ENCODE assay signal across 22 mouse cellular contexts in genomic region chr1:21896067-21896719, GRCm38 (mm10).
DNase-seq lines count a peak whose midpoint lies in the region; ATAC-seq and TF ChIP-seq lines count a peak whose summit lies in the region.
"Had no signal": no experiment of that assay in that cellular context is flagged by ENCODE, and none has a peak within 500 bp of the region (broad histone marks: within the 10 kb centered on the region; RNA-seq: fewer than 3 reads in every experiment).

No protein-coding gene starts in this region.

- TF ChIP-seq CTCF in heart, adult 2 months (IDR thresholded peaks at IDR 0.05), result no peak

- H3K9ac ChIP-seq in heart, embryonic 14.5 days (ENCODE audit: low read length), result no peak overlapping the region
- H3K9ac ChIP-seq in heart, adult 2 months (ENCODE audit: low read depth, low read length), result no peak overlapping the region
- no peak overlapping the region for H3K9ac ChIP-seq in liver, embryonic 11.5 days (ENCODE audit: low read depth, low read length)
- H3K9ac ChIP-seq: embryonic facial prominence, embryonic 15.5 days; heart, embryonic 15.5 days; hindbrain, embryonic 13.5 days had no signal

- peak overlapping the region; percentile 12; the same call in 1 of the 2 replicates for H3K4me2 ChIP-seq in heart, embryonic 14.5 days (ENCODE audit: low read length)
- H3K4me2 ChIP-seq in liver, embryonic 11.5 days, result no peak overlapping the region
- H3K4me2 ChIP-seq: embryonic facial prominence, embryonic 15.5 days; heart, embryonic 15.5 days; hindbrain, embryonic 13.5 days had no signal

- no peak overlapping the region for H3K27ac ChIP-seq in heart, embryonic 14.5 days (replicated peaks in 1 of 2; ENCODE audit: control insufficient read depth in 1 of 2, insufficient read depth in 1 of 2, low read depth in 2 of 2, low read length in 2 of 2)
- no peak overlapping the region for H3K27ac ChIP-seq in heart, adult 2 months
- H3K27ac ChIP-seq in liver, embryonic 11.5 days (ENCODE audit: low read depth, low read length), result no peak overlapping the region
- H3K27ac ChIP-seq: embryonic facial prominence, embryonic 15.5 days; forebrain, embryonic 10.5 days; heart, embryonic 15.5 days; hindbrain, embryonic 13.5 days; hindbrain, postnatal 0 days had no signal

- ATAC-seq in heart, embryonic 14.5 days (ENCODE audit: insufficient number of reproducible peaks, insufficient read depth, low FRiP score, low read depth), result no peak
- peak; percentile 80 for ATAC-seq in CD4-positive, CD25-positive, alpha-beta regulatory T cell, adult 4 months
- peak; percentile 73 for ATAC-seq in inflammation-experienced regulatory T-cells, adult 6 months
- ATAC-seq in liver, embryonic 11.5 days (replicated peaks; ENCODE audit: low FRiP score), result no peak
- ATAC-seq: forebrain, embryonic 14.5 days; hindbrain, postnatal 0 days; intestine, embryonic 16.5 days had no signal

- 13% methylated on average over 5 of the region's 5 CpGs for WGBS in heart, embryonic 14.5 days
- WGBS in heart, adult 2 months, result 24% methylated on average over 5 of the region's 5 CpGs
- 21% methylated on average over 5 of the region's 5 CpGs for WGBS in liver, embryonic 11.5 days

- TF ChIP-seq EP300 in heart, adult 2 months (IDR thresholded peaks at IDR 0.05; ENCODE audit: insufficient read depth, low read depth, low read length), result no peak

- H3K36me3 ChIP-seq in heart, embryonic 14.5 days (ENCODE audit: control insufficient read depth, insufficient read depth, low read length), result no peaks in the 10 kb centered on the region
- no peaks in the 10 kb centered on the region for H3K36me3 ChIP-seq in heart, adult 2 months (ENCODE audit: control insufficient read depth, insufficient read depth, low read length)
- H3K36me3 ChIP-seq in liver, embryonic 11.5 days (ENCODE audit: control insufficient read depth, insufficient read depth, low read length), result no peaks in the 10 kb centered on the region
- H3K36me3 ChIP-seq: embryonic facial prominence, embryonic 15.5 days; forebrain, embryonic 10.5 days; heart, embryonic 15.5 days; hindbrain, embryonic 13.5 days had no signal

- DNase-seq in heart, adult 2 months, result no peak
- DNase-seq in 416B (ENCODE audit: low read depth), result peak; percentile 22
- no peak for DNase-seq in liver, embryonic 11.5 days (ENCODE audit: low spot score)
- no peak for DNase-seq in cerebellum, postnatal 14 days
- DNase-seq: adrenal gland, postnatal 14 days; cerebellum, adult 11-12 months; cerebellum, adult 9-10 months; embryo, embryonic 11 days; gastrocnemius, postnatal 36 days; heart, adult 18-20 months; heart, postnatal 14 days had no signal

- H3K9me3 ChIP-seq in heart, embryonic 14.5 days (ENCODE audit: control insufficient read depth, low read length), result no peaks in the 10 kb centered on the region
- no peaks in the 10 kb centered on the region for H3K9me3 ChIP-seq in liver, embryonic 11.5 days (ENCODE audit: control insufficient read depth, low read length)
- H3K9me3 ChIP-seq: embryonic facial prominence, embryonic 15.5 days; forebrain, embryonic 10.5 days; heart, embryonic 15.5 days; hindbrain, embryonic 13.5 days had no signal

- TF ChIP-seq POLR2A in heart, adult 2 months (IDR thresholded peaks at IDR 0.05; ENCODE audit: insufficient read depth, low read depth, low read length), result no peak

- H3K4me1 ChIP-seq in heart, embryonic 14.5 days (ENCODE audit: control insufficient read depth in 2 of 2, insufficient read depth in 2 of 2, low read length in 2 of 2), result peaks cover 0 to 6% of the 10 kb centered on the region in 2 experiments; a peak in 2 of 4 replicates
- no peaks in the 10 kb centered on the region for H3K4me1 ChIP-seq in heart, adult 2 months (ENCODE audit: control insufficient read depth, insufficient read depth, low read length)
- H3K4me1 ChIP-seq in liver, embryonic 11.5 days (replicated peaks; ENCODE audit: control insufficient read depth, insufficient read depth, low read length), result no peaks in the 10 kb centered on the region
- H3K4me1 ChIP-seq: embryonic facial prominence, embryonic 15.5 days; forebrain, embryonic 10.5 days; hindbrain, embryonic 13.5 days had no signal

- intact Hi-C loops in heart, adult 2 months (cut with DNase I), result no loop called here

- H3K4me3 ChIP-seq in heart, embryonic 14.5 days (ENCODE audit: control insufficient read depth in 1 of 2, insufficient read depth in 1 of 2, low read depth in 1 of 2, low read length in 2 of 2), result no peak overlapping the region
- H3K4me3 ChIP-seq in heart, adult 2 months, result no peak overlapping the region
- no peak overlapping the region for H3K4me3 ChIP-seq in liver, embryonic 11.5 days (ENCODE audit: low read depth, low read length)
- H3K4me3 ChIP-seq: embryonic facial prominence, embryonic 15.5 days; erythroblast, embryonic 14.5 days; forebrain, embryonic 10.5 days; heart, embryonic 15.5 days; hindbrain, embryonic 13.5 days had no signal

- H3K79me2 ChIP-seq in heart, adult 2 months (replicated peaks; ENCODE audit: control insufficient read depth, insufficient read depth, low read length), result no peaks in the 10 kb centered on the region

- H3K27me3 ChIP-seq in heart, embryonic 14.5 days (ENCODE audit: control insufficient read depth, insufficient read depth, low read length), result no peaks in the 10 kb centered on the region
- H3K27me3 ChIP-seq in heart, adult 2 months (ENCODE audit: control insufficient read depth, insufficient read depth, low read length), result no peaks in the 10 kb centered on the region
- H3K27me3 ChIP-seq in liver, embryonic 11.5 days (replicated peaks; ENCODE audit: control insufficient read depth, insufficient read depth, low read length), result no peaks in the 10 kb centered on the region
- H3K27me3 ChIP-seq: embryonic facial prominence, embryonic 15.5 days; heart, embryonic 15.5 days; hindbrain, embryonic 13.5 days had no signal

Comparison
In these comparisons a context has a peak if more than half of its experiments do, and no peak if none do; other contexts are left out.
1. ATAC-seq: peak in CD4-positive, CD25-positive, alpha-beta regulatory T cell, adult 4 months (single experiment) and inflammation-experienced regulatory T-cells, adult 6 months (single experiment); none in heart, embryonic 14.5 days (single experiment) and liver, embryonic 11.5 days (single experiment).